Mouse (Mus musculus) heart, embryonic 16.5 days (tissue): ENCODE measurements at regions not wholly inside any gene's neighbourhood (a gene's known extent, or its start where the extent isn't known, plus 50 kb on each side); places are given as distances from the start of the nearest gene placed in this dataset.
A peak's percentile ranks its signal among the peaks of the same experiment; 100 is the strongest.

ENCODE experiments used
- ATAC-seq: fragments of 200-750 bp; cut with Nextera tagmentation; replicated peaks from 2 replicates; pipeline ENCODE4 v1.8.0; 2017; ENCODE audit warnings: moderate number of reproducible peaks; ENCODE audit not compliant: insufficient read depth, low FRiP score; ENCODE audit errors: extremely low read depth
- H3K27ac ChIP-seq: fragments of 300-500 bp; sonication (generic); 2 replicates; pipeline ENCODE4 v1.5.1; 2014; ENCODE audit warnings: mild to moderate bottlenecking, low read length, control low read depth, moderate library complexity
- H3K27me3 ChIP-seq: fragments of 300-500 bp; sonication (generic); 2 replicates; pipeline ENCODE4 v1.6.1; 2014; ENCODE audit warnings: low read length, mixed read lengths; ENCODE audit not compliant: control insufficient read depth, insufficient read depth
- H3K36me3 ChIP-seq: fragments of 300-500 bp; sonication (generic); 2 replicates; pipeline ENCODE4 v1.6.1; 2014; ENCODE audit not compliant: control insufficient read depth, insufficient read depth
- H3K4me1 ChIP-seq: fragments of 300-500 bp; sonication (generic); 2 replicates; pipeline ENCODE4 v1.6.1; 2014; ENCODE audit warnings: low read length, mixed read lengths; ENCODE audit not compliant: control insufficient read depth, insufficient read depth
- H3K4me2 ChIP-seq: fragments of 300-500 bp; sonication (generic); 2 replicates; pipeline ENCODE4 v1.6.1; 2014; ENCODE audit warnings: low read depth, mild to moderate bottlenecking, control low read depth, low read length
- H3K4me3 ChIP-seq: fragments of 300-500 bp; sonication (generic); 2 replicates; pipeline ENCODE4 v1.5.1; 2014; ENCODE audit warnings: mild to moderate bottlenecking, control low read depth, low read length
- H3K9ac ChIP-seq: fragments of 300-500 bp; sonication (generic); 2 replicates; pipeline ENCODE4 v1.6.1; 2014; ENCODE audit warnings: low read length, control low read depth
- H3K9me3 ChIP-seq: fragments of 300-500 bp; sonication (generic); replicated peaks from 2 replicates; pipeline ENCODE4 v1.6.1; 2016; ENCODE audit warnings: low read length; ENCODE audit not compliant: control insufficient read depth
- WGBS: fragments of 180-500 bp; shearing (Covaris S2); extraction: QIAGEN DNeasy Blood & Tissue Kit; methylation state at CpG from one replicate; pipeline ENCODE4 v1.1.7; 2014; 5-methylcytosine and 5-hydroxymethylcytosine counted together

GRCm38 (mm10) chr11:25104432-25104831, 1026.6 kb downstream of the Bcl11a start:
- Histone ChIP-seq H3K9ac (no peak overlapping the region), H3K4me2 (no peak overlapping the region), H3K27me3 (no peaks in the 10 kb centered on the region), H3K4me3 (no peak overlapping the region), H3K4me1 (no peaks in the 10 kb centered on the region), H3K36me3 (no peaks in the 10 kb centered on the region), H3K27ac (no peak overlapping the region), H3K9me3 (no peaks in the 10 kb centered on the region)
- 62% methylated on average over 8 of the region's 8 CpGs for WGBS
- no peak for ATAC-seq

GRCm38 (mm10) chr11:25124458-25124857, 1046.6 kb downstream of the Bcl11a start:
- H3K9ac ChIP-seq = no peak overlapping the region
- ATAC-seq = no peak
- no peaks in the 10 kb centered on the region for H3K9me3 ChIP-seq
- H3K27ac ChIP-seq = no peak overlapping the region
- H3K27me3 ChIP-seq = no peaks in the 10 kb centered on the region
- WGBS = 24% methylated on average over 2 of the region's 2 CpGs
- no peak overlapping the region for H3K4me2 ChIP-seq
- 0 out of 2 replicates have a peak, but pooled peaks cover 2% of the 10 kb centered on the region for H3K4me1 ChIP-seq
- H3K36me3 ChIP-seq = no peaks in the 10 kb centered on the region
- no peak overlapping the region for H3K4me3 ChIP-seq

- ATAC-seq = no peak
- Histone ChIP-seq H3K4me1 (no peaks in the 10 kb centered on the region), H3K9me3 (no peaks in the 10 kb centered on the region), H3K27ac (no peak overlapping the region), H3K9ac (no peak overlapping the region), H3K36me3 (no peaks in the 10 kb centered on the region), H3K4me3 (no peak overlapping the region), H3K4me2 (no peak overlapping the region), H3K27me3 (no peaks in the 10 kb centered on the region)
- 55% methylated on average over 2 of the region's 2 CpGs for WGBS
Observed at GRCm38 (mm10) chr11:25142226-25142625, 1064.4 kb downstream of the Bcl11a start.

- 74% methylated on average over 4 of the region's 4 CpGs for whole genome bisulfite sequencing
- no peak overlapping the region for H3K4me3 ChIP-seq
- no peaks in the 10 kb centered on the region for H3K9me3 ChIP-seq
- no peaks in the 10 kb centered on the region for H3K27me3 ChIP-seq
- no peak overlapping the region for H3K27ac ChIP-seq
- H3K4me2 ChIP-seq = no peak overlapping the region
- no peak for ATAC-seq
- no peak overlapping the region for H3K9ac ChIP-seq
- H3K4me1 ChIP-seq = no peaks in the 10 kb centered on the region
- no peaks in the 10 kb centered on the region for H3K36me3 ChIP-seq
Observed at GRCm38 (mm10) chr11:25142833-25143232, 1065.0 kb downstream of the Bcl11a start.

- H3K4me2 ChIP-seq = no peak overlapping the region
- H3K4me1 ChIP-seq = no peaks in the 10 kb centered on the region
- 75% methylated on average over 3 of the region's 3 CpGs for WGBS
- no peaks in the 10 kb centered on the region for H3K27me3 ChIP-seq
- no peak overlapping the region for H3K4me3 ChIP-seq
- no peak for ATAC-seq
- H3K36me3 ChIP-seq = no peaks in the 10 kb centered on the region
- H3K9ac ChIP-seq = no peak overlapping the region
- H3K9me3 ChIP-seq = no peaks in the 10 kb centered on the region
- H3K27ac ChIP-seq = no peak overlapping the region
Observed at GRCm38 (mm10) chr11:25147287-25147686, 1063.3 kb downstream of the 5730522E02Rik start.

- H3K9me3 ChIP-seq = no peaks in the 10 kb centered on the region
- H3K27me3 ChIP-seq = no peaks in the 10 kb centered on the region
- H3K36me3 ChIP-seq = no peaks in the 10 kb centered on the region
- no peaks in the 10 kb centered on the region for H3K4me1 ChIP-seq
- ATAC-seq = no peak
- 28% methylated on average over 5 of the region's 5 CpGs for WGBS
- no peak overlapping the region for H3K9ac ChIP-seq
- H3K4me3 ChIP-seq = no peak overlapping the region
- no peak overlapping the region for H3K27ac ChIP-seq
- peak overlapping the region; percentile 48; the same call in 1 of the 2 replicates for H3K4me2 ChIP-seq
Observed at GRCm38 (mm10) chr11:25156705-25157104, 1053.9 kb downstream of the 5730522E02Rik start.

- H3K4me3 ChIP-seq = peak overlapping the region; percentile 37
- no peaks in the 10 kb centered on the region for H3K9me3 ChIP-seq
Observed at GRCm38 (mm10) chr11:25157135-25157860, 1053.3 kb downstream of the 5730522E02Rik start.

GRCm38 (mm10) chr11:25157861-25158245, 1052.7 kb downstream of the 5730522E02Rik start:
- no peaks in the 10 kb centered on the region for H3K27me3 ChIP-seq
- H3K4me3 ChIP-seq = no peak overlapping the region
- H3K9me3 ChIP-seq = no peaks in the 10 kb centered on the region
- H3K9ac ChIP-seq = no peak overlapping the region
- ATAC-seq = no peak
- 67% methylated on average over 3 of the region's 3 CpGs for WGBS
- no peaks in the 10 kb centered on the region for H3K36me3 ChIP-seq
- peak overlapping the region; percentile 48; the same call in 1 of the 2 replicates for H3K4me2 ChIP-seq
- H3K4me1 ChIP-seq = no peaks in the 10 kb centered on the region
- H3K27ac ChIP-seq = no peak overlapping the region

More at GRCm38 (mm10) chr11:25157135-25157860, 1053.3 kb downstream of the 5730522E02Rik start:
- 27% methylated on average over 11 of the region's 11 CpGs for WGBS
- no peak for ATAC-seq
- peak overlapping the region; percentile 48 for H3K4me2 ChIP-seq
- no peaks in the 10 kb centered on the region for H3K27me3 ChIP-seq
- no peak overlapping the region for H3K27ac ChIP-seq
- no peaks in the 10 kb centered on the region for H3K36me3 ChIP-seq
- no peak overlapping the region for H3K9ac ChIP-seq
- H3K4me1 ChIP-seq = no peaks in the 10 kb centered on the region

- Histone ChIP-seq H3K4me2 (no peak overlapping the region), H3K27me3 (no peaks in the 10 kb centered on the region), H3K9ac (no peak overlapping the region), H3K27ac (no peak overlapping the region), H3K9me3 (no peaks in the 10 kb centered on the region), H3K4me1 (no peaks in the 10 kb centered on the region), H3K36me3 (no peaks in the 10 kb centered on the region), H3K4me3 (no peak overlapping the region)
- ATAC-seq = no peak
- WGBS = 86% methylated on average over 1 of the region's 1 CpGs
Observed at GRCm38 (mm10) chr11:25158884-25159283, 1051.7 kb downstream of the 5730522E02Rik start.
